Mouse (Mus musculus) megakaryocyte, embryonic 14.5 days (primary cell): ENCODE results near the gene Tstd2.

ENCODE experiments used
- FLI1 ChIP-seq: IDR thresholded peaks from 2 replicates; pipeline ENCODE4 v1.6.1; 2012; ENCODE audit warnings: low read length, inconsistent platforms, mixed read lengths
- GATA1 ChIP-seq: IDR thresholded peaks from 3 replicates; pipeline ENCODE4 v1.6.1; 2012; ENCODE audit warnings: mixed read lengths, low read length, inconsistent platforms, borderline replicate concordance

GRCm38 (mm10) chr4:46138287-46139222 is at the start of gene Tstd2, which contains the start of gene Ncbp1:
- no peak for TF ChIP-seq FLI1
- no peak for TF ChIP-seq GATA1
